Mouse (Mus musculus) midbrain, embryonic 16.5 days (tissue): ENCODE data around the gene Ifitm7. TPM values are rescaled to one million over a fixed set of nuclear protein-coding genes. Genes with fewer than 3 reads are reported as not detected.

ENCODE experiments used
- ATAC-seq: fragments of 200-750 bp; cut with Nextera tagmentation; 2 replicates; pipeline ENCODE4 v1.8.0; 2017; ENCODE audit warnings: moderate TSS enrichment
- H3K27ac ChIP-seq: fragments of 300-500 bp; sonication (generic); 2 replicates; pipeline ENCODE4 v1.5.1; 2014; ENCODE audit warnings: mild to moderate bottlenecking, low read length, mixed read lengths
- H3K27me3 ChIP-seq: fragments of 300-500 bp; sonication (generic); 2 replicates; pipeline ENCODE4 v1.6.1; 2014; ENCODE audit warnings: low read depth, low read length, mixed read lengths; ENCODE audit not compliant: control insufficient read depth, insufficient read depth
- H3K36me3 ChIP-seq: fragments of 300-500 bp; sonication (generic); 2 replicates; pipeline ENCODE4 v1.6.1; 2014; ENCODE audit warnings: mild to moderate bottlenecking, low read length, moderate library complexity, mixed read lengths; ENCODE audit not compliant: control insufficient read depth, insufficient read depth
- H3K4me1 ChIP-seq: fragments of 300-500 bp; sonication (generic); 2 replicates; pipeline ENCODE4 v1.6.1; 2014; ENCODE audit warnings: mild to moderate bottlenecking, low read length, mixed read lengths; ENCODE audit not compliant: control insufficient read depth, insufficient read depth
- H3K4me2 ChIP-seq: fragments of 300-500 bp; sonication (generic); 2 replicates; pipeline ENCODE4 v1.6.1; 2014; ENCODE audit warnings: mild to moderate bottlenecking, low read length, mixed read lengths
- H3K4me3 ChIP-seq: fragments of 300-500 bp; sonication (generic); 2 replicates; pipeline ENCODE4 v1.5.1; 2014; ENCODE audit warnings: low read depth, mild to moderate bottlenecking, low read length, moderate library complexity, mixed read lengths
- H3K9ac ChIP-seq: fragments of 300-500 bp; sonication (generic); 2 replicates; pipeline ENCODE4 v1.6.1; 2014; ENCODE audit warnings: low read depth, low read length, mixed read lengths
- H3K9me3 ChIP-seq: fragments of 300-500 bp; sonication (generic); replicated peaks from 2 replicates; pipeline ENCODE4 v1.6.1; 2014; ENCODE audit warnings: mild to moderate bottlenecking, low read length, mixed read lengths; ENCODE audit not compliant: control insufficient read depth, poor library complexity, severe bottlenecking
- WGBS: fragments of 180-500 bp; shearing (Covaris S2); extraction: QIAGEN DNeasy Blood & Tissue Kit; methylation state at CpG from one replicate; pipeline ENCODE4 v1.1.7; 2014; 5-methylcytosine and 5-hydroxymethylcytosine counted together
- polyA plus RNA-seq: library from polyadenylated mRNA; unstranded; fragments of >200 nt; fragmentation: Nextera tagmentation; extraction: Ambion mirVana; gene quantifications from 2 replicates; pipeline ENCODE4 v1.2.1, GENCODE M21; 2015

Gene Ifitm7
- 0.55 and 1.3 TPM in 2 replicates for polyA plus RNA-seq

DNA sequence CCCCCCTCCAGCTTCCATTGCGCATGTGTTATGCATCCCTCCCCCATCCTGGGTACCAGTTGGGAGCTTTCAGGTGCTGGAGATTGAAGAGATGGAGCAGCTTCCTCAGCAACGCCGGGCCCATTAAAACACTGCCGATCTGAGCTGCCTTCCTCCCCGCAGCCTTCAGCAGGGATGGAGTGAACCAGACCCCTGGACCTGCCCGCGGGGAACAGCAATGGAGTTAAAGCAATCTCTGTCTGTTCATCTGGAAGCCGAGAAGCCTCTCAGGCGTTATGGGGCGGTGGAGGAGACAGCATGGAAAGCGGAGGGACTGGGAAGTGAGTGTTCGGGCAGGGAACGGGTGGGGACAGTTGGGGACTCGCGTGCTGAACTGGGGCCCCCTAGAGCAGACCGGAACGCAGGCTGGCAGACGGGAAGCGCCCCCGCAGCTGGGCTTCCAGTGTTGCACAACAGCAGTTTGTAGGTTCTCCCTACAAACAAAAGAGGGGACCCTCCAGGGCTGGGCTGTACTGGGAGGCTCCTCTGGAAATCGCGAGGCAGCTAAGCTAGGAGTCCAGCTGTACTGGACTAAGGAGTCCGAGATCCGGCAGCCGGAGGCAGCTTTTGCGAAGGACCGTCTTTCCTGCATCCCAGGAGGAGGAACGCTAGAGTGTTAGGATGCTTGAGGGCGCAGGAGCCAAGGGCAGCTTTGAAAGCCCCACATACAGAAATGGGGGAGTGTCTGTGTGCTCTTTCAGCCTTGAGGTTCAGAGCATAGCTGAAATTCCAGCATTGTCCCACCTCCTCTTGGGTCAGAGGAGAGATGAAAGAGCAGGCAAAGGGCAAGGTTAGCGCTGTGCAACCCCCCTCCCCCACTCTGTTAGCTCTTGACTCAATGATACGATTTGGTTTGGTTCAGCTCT is at the start of gene Ifitm7, which contains the start of gene 2900011O08Rik:
Gene Ifitm7, minus strand, starts transcription at position 315 of the 905 bp plus-strand sequence.
Gene 2900011O08Rik, plus strand, starts transcription at position 31 of the 905 bp plus-strand sequence.
- Histone ChIP-seq H3K4me2 (peak within 1 kb of the TSS; percentile 61), H3K27ac (peak within 1 kb of the TSS; percentile 89), H3K4me1 (peaks cover 17% of the 10 kb centered on the region), H3K9ac (peak within 1 kb of the TSS; percentile 71), H3K9me3 (no peaks in the 10 kb centered on the region), H3K27me3 (no peaks in the 10 kb centered on the region), H3K4me3 (peak within 1 kb of the TSS; percentile 69), H3K36me3 (no peaks in the 10 kb centered on the region)
- under 1% methylated on average over 31 of the region's 31 CpGs for WGBS
- peak; percentile 93 for ATAC-seq

DNA sequence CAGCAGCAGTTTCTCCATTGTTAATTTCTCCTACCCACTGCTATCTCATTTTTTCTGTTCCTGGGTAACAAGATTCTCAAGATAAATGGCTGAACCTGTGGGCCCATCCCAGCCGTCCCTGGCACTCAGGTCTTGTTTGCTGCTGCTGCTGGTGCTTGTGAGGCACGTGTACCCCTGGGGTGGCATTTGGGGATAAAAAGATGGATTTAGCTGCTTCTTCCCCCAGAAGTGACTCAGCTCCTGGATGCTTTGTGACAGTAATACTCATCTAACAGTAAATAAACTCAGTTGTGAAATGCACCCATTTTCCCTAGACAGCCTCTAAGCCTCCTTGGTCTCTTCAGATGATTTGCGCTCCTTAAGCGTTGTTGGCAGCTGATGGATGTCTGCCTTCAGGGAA is 46.4 kb upstream of the Ifitm7 start:
- WGBS, result 84% methylated on average over 4 of the region's 4 CpGs

DNA sequence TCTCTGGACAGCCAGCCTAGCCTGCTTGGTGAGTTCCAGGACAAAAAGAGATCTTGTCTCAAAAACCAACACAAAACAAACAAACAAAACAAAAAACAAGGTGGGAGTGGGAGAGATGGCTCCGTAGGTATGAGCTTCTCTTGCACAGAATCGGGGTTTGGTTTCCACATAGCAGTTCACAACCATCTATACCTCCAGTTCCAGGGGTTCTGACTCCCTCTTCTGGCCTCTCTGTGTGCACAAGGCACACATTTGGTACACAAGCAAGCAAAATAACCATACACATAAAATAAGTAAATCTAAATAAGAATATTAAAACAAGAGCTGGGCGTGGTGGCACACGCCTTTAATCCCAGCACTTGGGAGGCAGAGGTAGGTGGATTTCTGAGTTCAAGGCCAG is 44.0 kb upstream of the Ifitm7 start:
- H3K27me3 ChIP-seq, result no peaks in the 10 kb centered on the region
- no peaks in the 10 kb centered on the region for H3K9me3 ChIP-seq
- H3K27ac ChIP-seq, result no peak overlapping the region
- WGBS, result 90% methylated on average over 4 of the region's 4 CpGs
- H3K4me3 ChIP-seq, result no peak overlapping the region
- H3K4me1 ChIP-seq, result no peaks in the 10 kb centered on the region
- ATAC-seq, result no peak
- no peaks in the 10 kb centered on the region for H3K36me3 ChIP-seq
- no peak overlapping the region for H3K9ac ChIP-seq
- H3K4me2 ChIP-seq, result no peak overlapping the region

More for the DNA sequence above, 46.4 kb upstream of the Ifitm7 start:
- Histone ChIP-seq H3K27ac (no peak overlapping the region), H3K9ac (no peak overlapping the region), H3K27me3 (no peaks in the 10 kb centered on the region), H3K4me2 (no peak overlapping the region), H3K4me1 (no peaks in the 10 kb centered on the region), H3K9me3 (no peaks in the 10 kb centered on the region), H3K36me3 (no peaks in the 10 kb centered on the region), H3K4me3 (no peak overlapping the region)
- no peak for ATAC-seq

DNA sequence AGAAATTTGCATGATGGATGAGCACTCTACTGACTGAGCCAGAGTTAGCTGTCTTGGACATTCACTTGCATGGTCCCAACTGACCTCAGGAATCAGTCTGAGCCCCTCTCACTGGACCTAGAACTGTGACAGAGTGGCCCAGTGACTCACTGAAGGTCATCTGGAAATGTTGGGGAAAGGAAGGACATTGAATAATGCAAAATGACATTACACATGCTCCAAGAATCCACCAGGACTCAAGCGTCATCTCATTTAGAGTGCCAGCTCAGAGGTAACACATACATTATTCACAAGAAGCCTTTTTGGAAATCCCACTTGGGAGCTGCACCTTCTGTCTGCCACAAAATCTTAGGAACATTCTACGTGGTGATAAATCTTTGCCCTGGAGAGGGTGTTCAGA is 43.2 kb upstream of the Ifitm7 start:
- no peaks in the 10 kb centered on the region for H3K9me3 ChIP-seq
- WGBS, result 68% methylated on average over 2 of the region's 2 CpGs
- H3K27ac ChIP-seq, result no peak overlapping the region
- no peaks in the 10 kb centered on the region for H3K27me3 ChIP-seq
- H3K9ac ChIP-seq, result no peak overlapping the region
- no peaks in the 10 kb centered on the region for H3K36me3 ChIP-seq
- no peak overlapping the region for H3K4me3 ChIP-seq
- no peaks in the 10 kb centered on the region for H3K4me1 ChIP-seq
- no peak overlapping the region for H3K4me2 ChIP-seq
- no peak for ATAC-seq

DNA sequence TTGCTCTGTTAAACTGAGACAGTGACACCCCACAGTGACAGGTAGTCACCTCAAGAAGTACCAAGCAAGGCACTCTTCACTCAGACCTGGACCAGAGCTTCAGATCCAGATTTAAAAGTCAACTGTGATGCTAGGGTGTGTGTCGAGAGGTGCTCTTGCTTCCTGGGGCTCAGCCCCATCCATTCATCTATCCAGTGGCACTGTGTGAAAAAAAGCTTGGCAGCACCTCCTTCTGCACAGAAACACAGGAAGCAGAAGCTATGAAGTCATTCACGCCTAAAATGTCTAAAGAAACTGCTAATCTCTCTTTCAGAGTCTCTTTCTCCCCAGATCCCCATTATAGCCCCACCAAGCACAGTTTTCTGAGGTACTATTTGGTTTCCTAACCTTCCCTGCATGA is 42.4 kb upstream of the Ifitm7 start:
- WGBS, result 60% methylated on average over 2 of the region's 2 CpGs
- Histone ChIP-seq H3K36me3 (no peaks in the 10 kb centered on the region), H3K27me3 (no peaks in the 10 kb centered on the region), H3K4me1 (no peaks in the 10 kb centered on the region), H3K4me3 (no peak overlapping the region), H3K4me2 (no peak overlapping the region), H3K9ac (no peak overlapping the region), H3K9me3 (no peaks in the 10 kb centered on the region), H3K27ac (no peak overlapping the region)
- no peak for ATAC-seq

DNA sequence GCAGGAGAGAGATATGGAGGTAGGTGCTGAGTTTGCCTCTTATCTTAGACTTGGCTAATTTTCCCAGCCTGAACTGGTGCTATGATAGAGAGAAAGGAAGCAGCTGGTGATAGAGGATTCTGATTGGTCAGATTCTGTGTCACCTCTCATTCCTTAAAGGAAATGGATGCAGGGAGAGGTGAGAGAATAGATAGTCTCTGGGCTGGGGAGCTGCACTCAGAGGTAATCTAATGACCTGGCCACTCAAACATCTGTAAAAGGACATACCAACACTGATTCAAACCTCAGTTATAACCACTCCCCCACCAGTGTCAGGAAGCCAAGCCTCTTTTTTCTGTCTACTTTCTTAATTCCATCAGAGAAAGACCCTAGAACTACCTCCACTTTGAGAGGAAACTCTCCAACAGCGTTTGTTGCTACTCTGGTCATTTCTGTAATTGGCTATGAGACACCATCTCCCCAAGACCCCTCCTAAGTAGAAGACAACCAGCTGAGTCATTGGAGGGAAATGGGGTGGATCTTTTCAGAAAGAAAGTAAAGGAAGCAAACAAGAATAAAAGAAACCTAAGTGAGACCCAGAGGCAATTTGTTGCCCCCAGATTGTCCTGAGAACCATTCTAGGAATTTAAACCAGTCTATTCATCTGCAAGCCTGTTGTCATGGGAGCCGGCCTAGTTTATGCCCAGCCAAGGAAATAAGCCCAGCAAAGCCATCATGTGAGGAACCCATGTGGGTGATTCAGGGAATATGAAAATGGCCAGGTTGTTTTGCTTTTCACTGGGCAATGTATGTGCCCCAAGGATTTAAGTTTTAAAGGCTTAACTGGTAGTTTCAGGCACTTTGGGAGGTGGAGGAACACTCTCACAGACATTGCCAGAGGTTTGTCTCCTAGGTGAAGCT is 38.7 kb upstream of the Ifitm7 start:
- ATAC-seq, result no peak
- H3K9ac ChIP-seq, result no peak overlapping the region
- no peak overlapping the region for H3K27ac ChIP-seq
- 47% methylated on average over 2 of the region's 2 CpGs for WGBS
- no peaks in the 10 kb centered on the region for H3K4me1 ChIP-seq
- H3K9me3 ChIP-seq, result no peaks in the 10 kb centered on the region
- no peak overlapping the region for H3K4me2 ChIP-seq
- H3K27me3 ChIP-seq, result no peaks in the 10 kb centered on the region
- H3K4me3 ChIP-seq, result no peak overlapping the region
- no peaks in the 10 kb centered on the region for H3K36me3 ChIP-seq

DNA sequence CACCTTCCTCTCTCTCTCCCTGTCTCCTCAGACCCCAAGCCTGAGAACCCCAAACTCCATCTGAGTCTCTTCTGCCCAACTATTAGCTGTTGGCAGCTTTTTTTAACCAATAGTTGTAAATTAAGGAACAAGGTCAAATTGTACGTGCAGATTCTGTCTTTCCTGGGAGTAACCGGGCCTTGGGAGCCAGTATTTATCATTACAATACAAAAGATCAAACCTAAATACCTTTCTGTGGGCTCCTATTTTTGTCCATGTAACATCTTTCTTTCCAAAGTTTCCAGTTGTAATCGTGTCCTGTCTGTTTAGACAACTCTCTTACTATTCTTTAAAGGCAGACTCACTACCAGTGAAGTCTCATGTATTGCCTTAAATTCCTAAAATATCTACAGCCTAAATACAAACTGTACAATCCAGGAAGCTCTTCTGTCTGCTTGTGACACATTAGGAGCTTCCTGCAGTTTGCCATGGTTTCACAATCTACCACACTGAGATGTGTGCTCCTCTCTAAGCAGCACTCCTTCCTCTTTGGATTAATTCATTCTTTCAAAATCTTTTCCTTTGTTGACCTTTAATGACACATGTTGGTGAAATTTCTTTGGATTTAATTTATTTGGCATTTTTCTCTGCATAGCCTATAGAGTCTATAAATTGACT is 34.6 kb upstream of the Ifitm7 start:
- Histone ChIP-seq H3K4me2 (no peak overlapping the region), H3K9me3 (no peaks in the 10 kb centered on the region), H3K4me3 (no peak overlapping the region), H3K9ac (no peak overlapping the region), H3K27ac (no peak overlapping the region), H3K36me3 (peaks cover 2% of the 10 kb centered on the region; the same call in 1 of the 2 replicates), H3K4me1 (no peaks in the 10 kb centered on the region), H3K27me3 (no peaks in the 10 kb centered on the region)
- ATAC-seq, result no peak
- WGBS, result 80% methylated on average over 3 of the region's 3 CpGs

DNA sequence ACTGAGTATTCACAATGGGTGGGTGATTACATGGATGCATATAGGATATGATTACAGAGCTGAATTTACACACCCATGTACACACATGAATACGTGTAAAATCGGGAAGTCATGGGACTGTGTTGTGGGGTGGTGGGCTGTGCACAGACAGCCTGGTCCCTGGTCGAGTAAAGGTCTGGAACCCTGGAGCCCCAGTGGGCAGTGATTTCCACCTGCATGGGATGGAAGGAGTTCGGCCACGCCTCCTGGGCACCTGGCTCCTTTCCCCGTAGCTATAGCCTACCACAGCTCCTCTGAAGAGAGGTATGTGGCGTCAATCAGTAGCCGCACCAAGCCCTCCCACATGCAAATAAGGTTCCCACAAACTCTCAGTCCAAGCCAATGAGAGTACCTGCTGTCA is 30.6 kb upstream of the Ifitm7 start:
- H3K4me3 ChIP-seq, result no peak overlapping the region
- H3K27me3 ChIP-seq, result no peaks in the 10 kb centered on the region
- WGBS, result 92% methylated on average over 8 of the region's 8 CpGs
- no peaks in the 10 kb centered on the region for H3K4me1 ChIP-seq
- no peak overlapping the region for H3K27ac ChIP-seq
- no peak overlapping the region for H3K4me2 ChIP-seq
- H3K9me3 ChIP-seq, result no peaks in the 10 kb centered on the region
- no peak overlapping the region for H3K9ac ChIP-seq
- H3K36me3 ChIP-seq, result peaks cover 2% of the 10 kb centered on the region; the same call in 1 of the 2 replicates
- no peak for ATAC-seq
